Mouse (Mus musculus) left cerebral cortex, adult 2 months (tissue): ENCODE data around the gene Mapk10. TPM values are rescaled to one million over a fixed set of nuclear protein-coding genes. Genes with fewer than 3 reads are reported as not detected.

Source experiments
- DNase-seq, 2 experiments: peaks; one replicate each; pipeline ENCODE4 v3.0.0; 2021 to 2022; ENCODE audit warnings: low spot score in 2 of 2, mixed read lengths in 1 of 2; ENCODE audit errors: extremely low spot score in 1 of 2
- H3K27ac ChIP-seq: fragments of 200-600 bp; 2 replicates; pipeline ENCODE4 v1.8.1; 2022
- H3K4me3 ChIP-seq: fragments of 200-600 bp; 2 replicates; pipeline ENCODE4 v1.8.1; 2022
- CTCF ChIP-seq: fragments of 200-600 bp; IDR thresholded peaks from 2 replicates; pipeline ENCODE4 v1.8.1; 2022; ENCODE audit warnings: antibody characterized with exemption, mild to moderate bottlenecking, moderate library complexity
- intact Hi-C: fragments of 180-260 bp; cut with DNase I; formaldehyde crosslinking; loops from one replicate; pipeline ENCODE4 v1.15.1; 2025
- total RNA-seq, 2 experiments: library from RNA; stranded (reverse); gene quantifications; 2 replicates each; pipeline ENCODE4 v1.2.3; 2021

The Mapk10 gene
- total RNA-seq, 2 experiments from 2014 or later = 475 to 532 TPM

DNA sequence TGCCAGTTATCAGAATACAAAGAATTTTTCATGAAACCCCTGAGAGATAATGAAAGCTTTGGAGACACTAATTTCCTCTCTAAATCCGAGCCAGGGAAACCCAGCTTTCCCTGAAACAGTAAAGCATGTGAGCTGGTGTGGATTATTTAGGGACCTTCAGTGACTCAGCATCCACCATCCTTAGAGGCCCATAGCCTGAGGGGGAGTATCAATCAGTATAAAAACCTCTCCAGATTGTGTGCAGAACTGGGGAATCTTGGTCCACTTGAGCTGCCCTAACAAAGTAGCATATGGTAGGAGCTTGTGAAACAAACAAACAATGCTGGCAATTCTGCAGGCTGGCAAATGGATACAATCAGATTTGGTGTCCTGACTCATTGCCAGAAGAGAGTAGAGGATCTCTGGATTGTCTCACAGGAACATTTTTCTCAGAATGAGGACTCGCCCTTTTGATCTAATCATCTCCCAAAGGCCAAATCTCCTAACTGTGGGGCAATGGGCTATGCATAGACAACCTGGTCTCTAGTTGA is 13.3 kb downstream of the Mapk10 start:
- DNase-seq = no peak
- no peak for TF ChIP-seq CTCF
- intact Hi-C loops = no loop called here
- peak overlapping the region; percentile 1; the same call in 1 of the 2 replicates for H3K27ac ChIP-seq
- no peak overlapping the region for H3K4me3 ChIP-seq

DNA sequence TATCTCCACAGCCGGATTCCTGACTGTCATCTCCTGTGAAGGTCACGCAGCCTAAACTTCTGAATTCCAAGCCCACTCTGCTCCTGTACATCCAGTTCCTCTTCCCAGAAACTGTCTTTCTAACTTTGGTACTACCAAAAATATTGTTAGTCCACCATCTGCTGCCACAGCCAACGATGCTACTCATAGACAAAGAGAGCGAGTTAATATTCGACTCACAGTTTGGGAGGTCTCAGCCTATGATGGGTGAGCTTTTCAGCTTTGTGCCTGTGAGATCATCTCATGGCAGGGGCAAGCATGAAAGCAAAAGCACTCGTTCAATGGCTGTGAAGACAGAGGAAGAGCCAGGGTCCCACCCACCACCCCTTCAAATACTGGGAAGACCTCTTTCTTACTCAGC is 16.6 kb downstream of the Mapk10 start:
- no peak for DNase-seq
- intact Hi-C loops = no loop called here
- Histone ChIP-seq H3K4me3 (no peak overlapping the region), H3K27ac (peak overlapping the region; percentile 40; the same call in 1 of the 2 replicates)
- TF ChIP-seq CTCF = no peak

DNA sequence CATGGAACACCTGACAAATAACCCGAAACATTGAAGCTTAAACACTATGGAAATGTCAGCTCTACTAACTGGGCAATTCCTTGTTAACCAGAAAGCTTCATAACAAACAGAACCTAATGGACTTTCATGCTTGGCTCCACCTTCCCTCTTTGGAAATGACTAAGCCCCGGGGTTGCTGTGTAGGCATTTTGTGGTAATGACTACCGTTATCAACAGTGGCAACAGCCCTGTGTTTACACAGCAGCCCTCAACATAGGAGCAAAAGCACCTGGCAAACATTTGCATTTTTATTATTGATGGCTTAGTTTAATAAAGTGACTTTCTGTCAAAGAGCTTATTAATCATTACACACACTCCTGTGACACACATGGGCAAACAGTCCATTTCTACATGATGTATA is 17.4 kb downstream of the Mapk10 start:
- Histone ChIP-seq H3K27ac (no peak overlapping the region; the same call in 1 of the 2 replicates), H3K4me3 (no peak overlapping the region)
- no peak for TF ChIP-seq CTCF
- no peak for DNase-seq
- intact Hi-C loops = no loop called here

DNA sequence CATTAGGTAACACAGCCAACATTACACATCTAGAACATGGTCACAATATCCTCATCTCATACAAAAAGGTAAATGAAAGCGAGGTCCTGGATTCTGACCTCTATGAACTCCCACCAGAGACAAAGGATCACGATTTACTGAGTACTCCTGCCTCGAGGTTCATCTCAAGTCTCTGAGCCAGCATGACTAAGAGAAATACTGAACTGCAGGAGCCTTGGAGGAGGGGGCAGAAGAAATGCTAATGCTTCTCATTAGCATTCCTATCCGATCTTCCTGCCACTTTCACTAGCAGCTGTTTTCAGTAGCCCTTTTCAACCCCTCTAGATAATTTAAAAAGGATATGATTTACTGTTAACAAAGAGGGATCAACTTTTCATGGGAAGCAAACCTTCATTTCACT is 19.6 kb downstream of the Mapk10 start:
- H3K4me3 ChIP-seq = no peak overlapping the region
- DNase-seq = no peak
- intact Hi-C loops = no loop called here
- H3K27ac ChIP-seq = peak overlapping the region; percentile 36; the same call in 1 of the 2 replicates
- TF ChIP-seq CTCF = no peak

- TF ChIP-seq CTCF = no peak
- no peak for DNase-seq
Measured at GRCm38 (mm10) chr5:103184256-103184655, 26.9 kb downstream of the Mapk10 start.

GRCm38 (mm10) chr5:103181622-103182021 is 29.5 kb downstream of the Mapk10 start:
- intact Hi-C loops = no loop called here
- no peak for DNase-seq
- H3K27ac ChIP-seq = no peak overlapping the region
- H3K4me3 ChIP-seq = no peak overlapping the region
- TF ChIP-seq CTCF = no peak

More at GRCm38 (mm10) chr5:103184256-103184655, 26.9 kb downstream of the Mapk10 start:
- Histone ChIP-seq H3K27ac (peak overlapping the region; percentile 63), H3K4me3 (no peak overlapping the region)
- intact Hi-C loops = no loop called here

- Histone ChIP-seq H3K4me3 (no peak overlapping the region), H3K27ac (peak overlapping the region; percentile 61)
- no peak for TF ChIP-seq CTCF
- intact Hi-C loops = no loop called here
- DNase-seq = no peak
Measured at GRCm38 (mm10) chr5:103177010-103177409, 34.1 kb downstream of the Mapk10 start.

- Histone ChIP-seq H3K4me3 (no peak overlapping the region), H3K27ac (peak overlapping the region; percentile 17; the same call in 1 of the 2 replicates)
- intact Hi-C loops = no loop called here
- no peak for DNase-seq
- TF ChIP-seq CTCF = no peak
Measured at GRCm38 (mm10) chr5:103175989-103176388, 35.1 kb downstream of the Mapk10 start.

- no peak for TF ChIP-seq CTCF
- peak; percentile 67 to 73 for DNase-seq
- Histone ChIP-seq H3K27ac (peak overlapping the region; percentile 68), H3K4me3 (no peak overlapping the region)
- intact Hi-C loops = no loop called here
Measured at GRCm38 (mm10) chr5:103174607-103175006, 36.5 kb downstream of the Mapk10 start.

- intact Hi-C loops = no loop called here
- DNase-seq = no peak
Measured at GRCm38 (mm10) chr5:103171207-103171606, 39.9 kb downstream of the Mapk10 start.

GRCm38 (mm10) chr5:103167371-103167770 is 43.8 kb downstream of the Mapk10 start:
- Histone ChIP-seq H3K27ac (peak overlapping the region; percentile 80), H3K4me3 (no peak overlapping the region)
- no peak for TF ChIP-seq CTCF
- no peak for DNase-seq
- intact Hi-C loops = loop anchor here (5.0 kb wide), 1 partner anchor 75 kb away; no protein-coding TSS in a partner anchor

More at GRCm38 (mm10) chr5:103171207-103171606, 39.9 kb downstream of the Mapk10 start:
- TF ChIP-seq CTCF = no peak
- no peak overlapping the region for H3K27ac ChIP-seq
- no peak overlapping the region for H3K4me3 ChIP-seq

DNA sequence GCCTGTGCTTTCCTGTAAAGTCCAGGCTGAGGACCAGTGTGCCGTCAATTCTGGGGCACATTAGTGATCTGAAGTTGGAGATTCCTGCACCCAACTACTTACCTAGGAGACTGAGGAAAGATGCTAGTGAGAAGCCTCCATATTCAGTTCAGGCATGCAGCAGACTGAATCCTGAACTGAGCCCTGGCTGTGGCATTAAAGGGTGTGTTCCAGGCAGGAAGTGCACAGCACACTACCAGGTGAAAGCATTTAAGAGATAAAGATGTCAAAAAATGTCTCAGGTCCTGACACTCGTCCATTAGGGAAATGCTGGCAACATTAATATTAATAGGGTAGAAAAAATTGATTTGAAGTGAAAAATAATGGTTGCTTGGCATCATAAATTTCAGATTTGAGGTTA is 44.4 kb downstream of the Mapk10 start:
- intact Hi-C loops = loop anchor here (5.0 kb wide), 1 partner anchor 74 kb away; no protein-coding TSS in a partner anchor
- TF ChIP-seq CTCF = no peak
- Histone ChIP-seq H3K27ac (peak overlapping the region; percentile 80), H3K4me3 (no peak overlapping the region)
- DNase-seq = no peak

- DNase-seq = no peak
- no peak overlapping the region for H3K27ac ChIP-seq
- H3K4me3 ChIP-seq = no peak overlapping the region
- no peak; the same call in none of the 2 replicates for TF ChIP-seq CTCF
- intact Hi-C loops = loop anchor here (5.0 kb wide), 1 partner anchor 142 kb away; no protein-coding TSS in a partner anchor
Measured at GRCm38 (mm10) chr5:103164022-103164421, 47.1 kb downstream of the Mapk10 start.
